In genomic region chr3:129596098-129596497, GRCm38 (mm10) we compare ENCODE assay signal across 10 mouse cellular contexts.
"Had no signal": no experiment of that assay in that cellular context is flagged by ENCODE, and none has a peak within 500 bp of the region (broad histone marks: within the 10 kb centered on the region; RNA-seq: fewer than 3 reads in every experiment).

No protein-coding gene starts in this region.

- ATAC-seq: midbrain, embryonic 16.5 days had no signal

- DNase-seq: lung, adult 18-20 months; lung, embryonic 14.5 days; lung, postnatal 10 days; lung, postnatal 4 days; midbrain, embryonic 14.5 days; right cerebral cortex, postnatal 14 days; thymus, adult 2 months; thymus, postnatal 25 days; thymus, postnatal 4 days had no signal
